Mouse (Mus musculus): ENCODE data around the gene Gm45716. TPM values are rescaled to one million over a fixed set of nuclear protein-coding genes. Genes with fewer than 3 reads are reported as not detected.

Gm45716 gene
- 1 to 10 TPM; 1.2 to 2.6 TPM for total RNA-seq (2021)
- long read RNA-seq, experiment 1, partial matches to known transcripts = 7 of 7 reads
- long read RNA-seq, experiment 1, other reads (novel, unspliced or antisense) = 0 of 7 reads
- long read RNA-seq, experiment 2, partial matches to known transcripts = 9 of 9 reads
- long read RNA-seq, experiment 2, other reads (novel, unspliced or antisense) = 0 of 9 reads

GRCm38 (mm10) chr11:90187441-90187840 is at the start of gene Gm45716:
TSS of gene Gm45716 (plus strand) at chr11:90187683.
- DNase-seq (ENCODE audit: low spot score) = no peak

GRCm38 (mm10) chr11:90142393-90142792 is 45.1 kb upstream of the Gm45716 start:
- DNase-seq (ENCODE audit: low spot score) = peak; percentile 90

- peak; percentile 52 for DNase-seq (ENCODE audit: low spot score)
Observed at GRCm38 (mm10) chr11:90142936-90143335, 44.5 kb upstream of the Gm45716 start.

GRCm38 (mm10) chr11:90146086-90146860 is 41.2 kb upstream of the Gm45716 start:
- DNase-seq (ENCODE audit: low spot score) = peak; percentile 79

GRCm38 (mm10) chr11:90155066-90155465 is 32.4 kb upstream of the Gm45716 start:
- no peak for DNase-seq (ENCODE audit: low spot score)

DNA sequence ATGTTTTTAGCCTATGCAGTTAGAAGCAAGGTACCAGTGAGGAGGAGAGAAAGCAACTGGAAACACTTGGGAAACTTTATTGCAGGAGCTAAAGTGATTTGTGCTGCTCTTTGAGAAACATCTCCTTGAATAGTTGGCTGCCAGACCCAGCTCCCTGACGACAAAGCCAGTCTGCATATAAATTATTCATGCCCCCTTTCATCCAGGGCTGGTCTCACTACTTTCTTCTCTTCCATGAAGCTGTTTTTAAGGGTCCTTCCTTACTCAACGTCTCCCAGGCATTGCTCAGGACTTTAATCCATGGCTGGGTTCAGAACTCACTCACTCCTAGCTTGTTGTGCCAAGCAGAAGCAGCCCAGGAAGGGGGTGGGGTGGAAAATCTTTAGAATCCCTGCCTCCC is 32.0 kb upstream of the Gm45716 start:
- no peak for DNase-seq (ENCODE audit: low spot score)

DNA sequence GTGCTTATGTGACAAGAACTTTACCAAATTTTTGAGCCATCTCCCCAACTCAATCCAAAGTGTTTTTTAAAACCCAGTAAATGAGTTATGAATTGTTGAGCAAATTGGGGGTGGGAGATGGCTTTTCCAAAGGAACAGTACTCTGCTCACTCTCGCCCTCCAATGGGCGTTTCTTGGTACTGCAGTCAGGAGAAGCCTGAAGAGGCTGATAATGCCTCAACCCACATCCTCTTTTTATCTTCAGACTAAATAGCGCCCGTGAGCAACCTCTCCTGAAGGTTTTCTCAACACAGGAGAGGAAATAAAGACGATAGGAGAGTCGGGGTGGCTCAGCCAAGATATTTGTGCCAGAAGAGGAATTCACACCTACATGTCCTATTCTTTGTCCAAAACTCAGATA is 19.7 kb upstream of the Gm45716 start:
- peak; percentile 24 for DNase-seq (ENCODE audit: low spot score)

- peak; percentile 14 for DNase-seq (ENCODE audit: low spot score)
Observed at GRCm38 (mm10) chr11:90168338-90169065, 19.0 kb upstream of the Gm45716 start.

- DNase-seq (ENCODE audit: low spot score) = peak; percentile 24
Observed at GRCm38 (mm10) chr11:90169200-90170013, 18.1 kb upstream of the Gm45716 start.

GRCm38 (mm10) chr11:90170014-90170320 is 17.5 kb upstream of the Gm45716 start:
- peak; percentile 65 for DNase-seq (ENCODE audit: low spot score)

GRCm38 (mm10) chr11:90172331-90172730 is 15.2 kb upstream of the Gm45716 start:
- no peak for DNase-seq (ENCODE audit: low spot score)

DNA sequence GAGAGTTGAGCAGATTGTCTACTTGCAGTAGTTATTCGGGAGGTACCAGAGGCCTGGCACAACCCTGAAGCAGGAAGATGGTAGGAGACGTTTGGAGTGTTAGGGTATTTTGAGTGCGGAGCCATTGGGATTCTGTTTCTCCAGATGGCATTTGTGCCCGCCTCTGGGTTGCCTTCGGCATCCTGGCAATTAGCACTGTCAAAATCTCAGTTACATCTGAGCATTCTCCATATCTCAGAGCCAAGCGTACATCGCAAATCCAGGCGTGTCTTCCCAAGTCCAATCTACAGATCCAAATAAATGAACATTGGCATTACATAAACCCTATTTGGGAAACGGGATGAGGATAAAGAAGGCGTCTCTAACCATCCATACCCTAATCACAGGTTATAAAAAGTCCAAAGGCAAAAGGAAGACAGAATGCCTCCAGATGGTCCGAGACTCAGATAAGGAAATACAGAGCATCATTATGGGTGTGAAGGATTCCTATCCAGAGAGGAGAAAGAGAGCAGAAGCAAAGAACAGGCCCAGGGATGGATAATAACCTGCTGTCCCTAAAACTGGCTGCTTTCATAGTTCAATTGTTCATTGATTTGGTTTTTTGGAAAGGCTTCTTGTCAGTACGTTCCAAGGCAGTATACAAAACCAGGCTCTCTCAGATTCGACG is 11.7 kb upstream of the Gm45716 start:
- DNase-seq (ENCODE audit: low spot score) = no peak

- no peak for DNase-seq (ENCODE audit: low spot score)
Observed at GRCm38 (mm10) chr11:90177389-90177788, 10.1 kb upstream of the Gm45716 start.

GRCm38 (mm10) chr11:90183361-90183760 is 4.1 kb upstream of the Gm45716 start:
- DNase-seq (ENCODE audit: low spot score) = peak; percentile 46

- DNase-seq (ENCODE audit: low spot score) = no peak
Observed at GRCm38 (mm10) chr11:90184756-90185155, 2.7 kb upstream of the Gm45716 start.

GRCm38 (mm10) chr11:90190156-90190555 is 2.7 kb downstream of the Gm45716 start:
- no peak for DNase-seq (ENCODE audit: low spot score)

DNA sequence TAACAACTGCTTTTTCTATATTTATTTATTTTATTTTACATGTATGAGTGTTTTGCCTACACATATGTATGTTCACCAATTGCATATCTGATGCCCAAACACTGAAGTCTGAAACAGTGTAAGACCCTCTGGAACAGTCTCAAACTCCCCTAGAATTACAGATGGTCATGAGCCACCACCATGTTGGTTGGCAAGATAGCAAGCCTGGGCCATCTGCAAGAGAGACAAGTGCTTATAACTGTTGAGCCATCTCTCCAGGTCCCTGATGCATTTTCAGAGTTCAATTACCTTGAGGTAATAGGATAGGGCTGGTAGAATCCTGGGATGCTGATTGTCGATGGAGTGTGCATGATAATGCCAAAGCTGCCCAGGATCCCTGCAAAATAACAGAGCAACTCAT is 7.5 kb downstream of the Gm45716 start:
- DNase-seq (ENCODE audit: low spot score) = no peak

DNA sequence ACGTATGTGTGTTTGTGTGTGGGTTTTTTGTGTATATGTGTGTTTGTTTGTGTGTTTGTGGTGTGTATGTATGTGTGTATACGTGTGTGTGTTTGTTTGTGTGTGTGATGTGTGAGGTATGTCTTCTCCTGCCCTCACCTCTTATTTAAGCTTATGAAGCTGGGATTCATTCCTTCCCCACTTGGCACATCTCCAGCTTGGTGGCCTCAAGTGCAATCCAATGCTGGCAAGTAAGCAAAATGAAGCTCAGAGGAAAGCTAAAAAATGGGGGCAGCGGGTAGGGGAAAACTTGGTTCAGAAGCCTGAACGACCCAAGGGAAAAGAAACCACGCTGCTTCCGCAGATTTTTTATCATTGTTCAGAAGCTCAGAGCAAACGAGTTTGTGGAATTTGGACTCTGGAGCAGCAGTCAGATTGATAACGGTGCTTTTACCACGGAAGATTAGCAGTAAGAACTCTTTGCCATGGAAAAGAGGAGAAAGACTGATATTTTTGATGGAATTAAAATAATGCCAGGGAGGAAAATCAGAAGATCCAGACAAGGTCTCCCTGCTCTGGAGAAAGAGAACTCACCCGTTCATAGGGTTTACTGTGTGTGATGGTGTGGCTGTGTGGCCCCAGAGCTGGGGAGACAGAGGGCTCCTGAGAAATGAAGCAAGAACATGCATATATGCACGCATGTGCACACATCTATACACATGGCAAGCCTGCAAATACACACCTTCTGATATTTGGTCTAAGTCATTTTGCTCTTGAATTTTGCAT is 8.5 kb downstream of the Gm45716 start:
- DNase-seq (ENCODE audit: low spot score) = no peak

DNA sequence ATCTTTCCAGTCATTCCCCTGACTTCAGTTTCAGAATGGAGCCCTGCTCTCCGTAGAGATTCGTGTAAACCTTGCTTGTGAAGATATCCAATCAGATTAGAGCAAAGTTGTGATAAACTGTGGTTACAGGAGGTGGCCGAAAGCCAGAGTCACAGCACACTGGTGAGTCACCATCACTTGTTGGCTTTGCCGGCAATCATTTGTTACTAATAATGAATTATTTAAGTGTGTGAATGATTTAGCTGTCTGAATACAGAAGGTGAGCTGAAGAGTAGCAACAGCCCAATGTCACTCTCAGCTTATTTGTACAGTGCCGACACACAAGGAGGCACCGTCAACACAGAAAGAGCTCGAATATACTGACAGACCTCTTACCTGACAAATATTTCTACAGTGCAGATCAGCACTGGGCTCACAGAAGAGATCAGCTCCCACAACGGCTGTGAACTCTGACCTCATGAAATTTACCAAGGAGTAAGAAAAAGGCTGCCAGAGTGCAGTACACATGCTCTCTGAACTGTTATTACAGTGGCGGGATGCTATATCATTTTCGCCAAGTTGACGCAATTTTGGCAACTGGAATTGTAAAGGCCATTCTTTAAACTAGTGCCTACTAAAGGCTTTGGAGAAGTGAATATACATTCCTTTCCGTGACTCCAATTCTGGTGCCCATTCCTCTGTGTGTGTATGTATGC is 9.2 kb downstream of the Gm45716 start:
- no peak for DNase-seq (ENCODE audit: low spot score)

DNA sequence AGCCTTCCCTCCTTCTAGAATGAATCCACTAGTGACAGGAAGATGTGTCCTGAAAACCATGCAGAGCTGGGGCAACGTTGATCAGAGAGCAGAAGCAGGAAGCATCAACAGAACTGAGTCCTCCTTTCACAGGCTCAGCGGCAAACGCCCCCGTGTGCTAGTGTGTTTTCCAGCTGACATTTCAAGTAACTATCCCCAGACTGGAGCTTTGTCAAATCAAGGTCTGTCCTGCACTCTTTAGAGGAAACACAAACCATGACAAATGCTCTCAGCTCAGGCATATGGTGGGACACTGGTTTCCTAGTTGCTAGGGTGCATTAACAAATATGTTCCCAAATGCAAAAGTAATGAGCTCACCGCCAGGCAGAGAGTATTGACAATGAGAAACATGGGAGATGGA is 10.6 kb downstream of the Gm45716 start:
- DNase-seq (ENCODE audit: low spot score) = no peak

Measured in gastrocnemius, adult 18-20 months (tissue).